Mouse (Mus musculus) cortical plate, adult 2 months (tissue): ENCODE data around the gene Iqce.

Experiments
- CTCF ChIP-seq: fragments of 200-500 bp; IDR thresholded peaks from 2 replicates; pipeline ENCODE4 v1.5.1; 2011; ENCODE audit warnings: mild to moderate bottlenecking, control low read depth, low read length; ENCODE audit not compliant: insufficient read depth; ENCODE audit errors: extremely low read depth
- POLR2A ChIP-seq: fragments of 200-500 bp; IDR thresholded peaks from 2 replicates; pipeline ENCODE4 v1.6.1; 2011; ENCODE audit warnings: mild to moderate bottlenecking, low read length, control low read depth; ENCODE audit not compliant: insufficient read depth; ENCODE audit errors: extremely low read depth

GRCm38 (mm10) chr5:140672115-140672514 lies 30.1 kb downstream of the Iqce start:
- TF ChIP-seq CTCF (no peak), POLR2A (no peak)
